Mouse (Mus musculus) forebrain, embryonic 14.5 days (tissue): ENCODE results near the gene Ttyh1. TPM values are rescaled to one million over a fixed set of nuclear protein-coding genes. Genes with fewer than 3 reads are reported as not detected.

Experiments used
- ATAC-seq: fragments of 200-750 bp; cut with Nextera tagmentation; 2 replicates; pipeline ENCODE4 v1.8.0; 2017; ENCODE audit warnings: mild to moderate bottlenecking, moderate library complexity
- DNase-seq: peaks from one replicate; pipeline ENCODE4 v3.0.0-alpha.2; 2015; ENCODE audit warnings: low spot score
- H3K27ac ChIP-seq: fragments of 300-500 bp; sonication (generic); 2 replicates; pipeline ENCODE4 v1.5.1; 2014; ENCODE audit warnings: low read depth, mild to moderate bottlenecking, control low read depth, low read length, moderate library complexity
- H3K27me3 ChIP-seq: fragments of 300-500 bp; sonication (generic); replicated peaks from 2 replicates; pipeline ENCODE4 v1.6.1; 2014; ENCODE audit warnings: low read length, control low read depth, mixed read lengths; ENCODE audit not compliant: control insufficient read depth, insufficient read depth
- H3K36me3 ChIP-seq: fragments of 300-500 bp; sonication (generic); 2 replicates; pipeline ENCODE4 v1.6.1; 2014; ENCODE audit warnings: low read length, control low read depth; ENCODE audit not compliant: control insufficient read depth, insufficient read depth
- H3K4me1 ChIP-seq: fragments of 300-500 bp; sonication (generic); 2 replicates; pipeline ENCODE4 v1.6.1; 2014; ENCODE audit warnings: antibody characterized with exemption, low read length, control low read depth; ENCODE audit not compliant: control insufficient read depth, insufficient read depth
- H3K4me2 ChIP-seq: fragments of 300-500 bp; sonication (generic); 2 replicates; pipeline ENCODE4 v1.6.1; 2014; ENCODE audit warnings: mild to moderate bottlenecking, control low read depth, low read length
- H3K4me3 ChIP-seq: fragments of 300-500 bp; sonication (generic); 2 replicates; pipeline ENCODE4 v1.5.1; 2014; ENCODE audit warnings: low read depth, low read length, control low read depth
- H3K9ac ChIP-seq: fragments of 300-500 bp; sonication (generic); 2 replicates; pipeline ENCODE4 v1.6.1; 2014; ENCODE audit warnings: mild to moderate bottlenecking, low read length, control low read depth, moderate library complexity
- H3K9me3 ChIP-seq: fragments of 300-500 bp; sonication (generic); replicated peaks from 2 replicates; pipeline ENCODE4 v1.6.1; 2016; ENCODE audit warnings: low read length, control low read depth, mixed read lengths; ENCODE audit not compliant: control insufficient read depth
- WGBS: fragments of 180-500 bp; shearing (Covaris S2); extraction: QIAGEN DNeasy Blood & Tissue Kit; methylation state at CpG from one replicate; pipeline ENCODE4 v1.1.7; 2014; 5-methylcytosine and 5-hydroxymethylcytosine counted together
- polyA plus RNA-seq: library from polyadenylated mRNA; unstranded; fragments of >200 nt; fragmentation: Nextera tagmentation; extraction: Ambion mirVana; gene quantifications from 2 replicates; pipeline ENCODE4 v1.2.1, GENCODE M21; 2014

The Ttyh1 gene
- polyA plus RNA-seq, 1 experiment from 2014 or later, result 61.6 TPM

DNA sequence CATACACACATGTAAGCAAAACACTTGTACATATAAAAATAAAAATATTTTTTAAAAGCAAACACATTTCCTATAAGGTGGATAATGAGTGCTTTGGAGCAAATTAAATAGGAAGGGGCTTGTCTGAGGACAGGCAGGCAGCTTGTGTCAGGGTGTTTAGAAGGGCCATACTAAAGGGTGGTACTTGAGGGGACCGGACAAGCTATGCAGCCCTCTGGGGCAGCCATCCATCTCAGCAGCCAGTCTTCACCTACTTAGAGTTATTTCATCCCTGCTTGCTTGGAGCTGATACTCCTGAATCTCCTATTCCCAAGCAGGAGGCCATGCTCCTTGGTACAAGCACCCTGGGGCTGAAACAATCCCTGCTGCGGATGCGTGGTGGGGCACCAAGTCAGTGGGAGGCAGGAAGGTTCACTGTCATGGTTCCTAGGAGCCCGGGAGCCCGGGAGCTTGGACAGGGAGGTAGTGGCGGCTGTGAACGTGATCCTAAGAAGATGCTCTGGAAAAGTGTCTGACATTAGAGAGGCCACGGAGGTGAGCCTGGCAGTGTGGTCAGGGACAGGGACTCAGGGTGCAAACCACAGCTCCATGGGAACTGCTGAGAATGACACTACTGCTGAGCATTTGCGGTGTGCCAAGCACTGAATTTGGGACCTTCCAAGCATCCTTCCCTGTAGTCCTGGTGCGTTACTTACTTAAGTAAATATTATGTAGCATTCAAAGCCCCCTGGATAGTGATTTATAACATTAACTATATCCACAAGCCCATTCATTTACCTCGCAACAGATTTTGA, 8.0 kb downstream of the Ttyh1 start:
- H3K4me3 ChIP-seq, result no peak overlapping the region
- H3K27ac ChIP-seq, result no peak overlapping the region
- DNase-seq, result no peak
- WGBS, result 87% methylated on average over 11 of the region's 11 CpGs
- no peak for ATAC-seq
- no peak overlapping the region for H3K9ac ChIP-seq
- H3K9me3 ChIP-seq, result no peaks in the 10 kb centered on the region
- H3K27me3 ChIP-seq, result no peaks in the 10 kb centered on the region
- H3K36me3 ChIP-seq, result peaks cover 65% of the 10 kb centered on the region
- H3K4me1 ChIP-seq, result peaks cover 33% of the 10 kb centered on the region
- no peak overlapping the region for H3K4me2 ChIP-seq

DNA sequence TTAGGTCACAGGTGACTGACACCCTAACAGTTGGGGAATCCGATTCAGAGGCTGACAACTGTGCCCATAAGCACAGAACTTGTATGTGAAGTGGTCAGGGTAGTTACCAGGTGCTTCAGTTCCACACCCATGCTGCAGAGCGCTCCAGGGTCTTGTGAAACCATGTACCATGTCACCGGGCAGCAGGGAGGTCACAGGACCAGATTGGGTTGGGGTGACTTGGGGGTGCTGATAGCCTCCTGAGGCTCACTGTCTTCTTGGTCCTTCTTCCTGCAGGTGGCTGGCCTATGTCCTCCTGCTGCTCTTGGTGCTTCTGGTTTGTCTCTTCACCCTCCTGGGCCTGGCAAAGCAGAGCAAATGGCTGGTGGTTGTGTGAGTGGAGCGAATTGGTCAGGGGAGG, 8.7 kb downstream of the Ttyh1 start:
- 91% methylated on average over 4 of the region's 4 CpGs for WGBS
- peaks cover 27% of the 10 kb centered on the region for H3K4me1 ChIP-seq
- H3K4me2 ChIP-seq, result no peak overlapping the region
- peaks cover 72% of the 10 kb centered on the region for H3K36me3 ChIP-seq
- no peak for DNase-seq
- H3K9ac ChIP-seq, result no peak overlapping the region
- H3K4me3 ChIP-seq, result no peak overlapping the region
- ATAC-seq, result no peak
- no peaks in the 10 kb centered on the region for H3K27me3 ChIP-seq
- H3K9me3 ChIP-seq, result no peaks in the 10 kb centered on the region
- no peak overlapping the region for H3K27ac ChIP-seq

DNA sequence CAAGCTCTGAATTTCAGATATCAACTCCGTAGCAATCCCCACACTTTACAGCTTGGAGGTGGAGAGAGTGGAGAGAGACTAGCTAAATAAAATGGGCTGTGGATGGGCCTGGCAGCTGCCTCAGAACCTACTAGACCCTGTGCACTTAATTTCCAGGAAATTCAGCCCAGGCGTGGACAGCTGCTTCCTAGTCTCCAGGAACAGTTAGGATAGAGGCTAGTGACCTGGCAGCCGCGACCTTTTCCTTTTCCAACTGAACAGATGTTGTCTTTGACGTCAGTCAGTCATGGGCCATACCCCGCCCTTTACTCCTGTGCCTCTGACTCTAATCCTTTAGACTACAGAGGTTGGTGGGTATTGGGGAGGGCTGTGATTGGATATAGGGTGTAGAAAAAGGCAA, 9.7 kb downstream of the Ttyh1 start:
- ATAC-seq (no peak), DNase-seq (no peak)
- Histone ChIP-seq H3K4me2 (no peak overlapping the region), H3K4me1 (peaks cover 18% of the 10 kb centered on the region), H3K9ac (no peak overlapping the region), H3K36me3 (peaks cover 82% of the 10 kb centered on the region), H3K27me3 (no peaks in the 10 kb centered on the region), H3K4me3 (no peak overlapping the region), H3K27ac (no peak overlapping the region), H3K9me3 (no peaks in the 10 kb centered on the region)
- WGBS, result 63% methylated on average over 6 of the region's 6 CpGs

DNA sequence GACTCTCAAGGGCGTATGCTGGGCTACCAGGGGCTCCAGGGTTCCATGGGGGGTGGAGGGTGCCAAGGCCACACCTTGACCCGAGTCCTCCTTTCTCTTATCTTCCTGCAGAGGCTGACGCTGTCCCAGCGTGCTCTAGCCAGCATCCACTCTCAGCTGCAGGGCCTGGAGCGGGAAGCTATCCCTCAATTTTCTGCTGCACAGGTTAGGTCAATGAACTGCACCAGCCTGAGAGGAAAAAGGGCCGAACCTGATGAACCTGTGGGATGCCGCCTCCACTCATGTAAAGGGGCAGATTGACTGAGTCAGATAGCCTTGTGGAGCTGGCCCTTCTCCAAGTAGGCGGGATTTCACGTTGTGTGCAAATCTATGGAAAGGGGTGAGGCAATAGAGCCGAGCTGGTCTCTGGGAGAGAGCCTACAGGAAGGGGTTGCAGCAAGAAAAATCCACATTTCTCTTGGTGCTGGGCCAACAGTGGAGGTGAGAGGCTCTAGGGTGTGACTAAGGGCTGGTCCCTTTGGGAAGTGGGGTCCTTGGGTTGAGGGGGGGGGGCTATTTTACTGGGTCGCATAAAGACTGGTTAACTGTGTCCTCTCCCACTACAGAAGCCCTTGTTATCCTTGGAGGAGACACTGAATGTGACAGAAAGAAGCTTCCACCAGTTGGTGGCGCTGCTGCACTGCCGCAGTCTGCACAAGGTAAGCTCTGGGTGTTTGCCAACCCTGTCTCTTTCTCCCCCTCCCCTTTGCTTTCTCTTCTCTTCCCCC, 11.7 kb downstream of the Ttyh1 start:
- 22% methylated on average over 13 of the region's 13 CpGs for WGBS
- H3K4me2 ChIP-seq, result peak overlapping the region; percentile 30; the same call in 1 of the 2 replicates
- peak overlapping the region; percentile 45 for H3K27ac ChIP-seq
- peak overlapping the region; percentile 21; the same call in 1 of the 2 replicates for H3K9ac ChIP-seq
- DNase-seq, result peak; percentile 95
- H3K9me3 ChIP-seq, result no peaks in the 10 kb centered on the region
- no peaks in the 10 kb centered on the region for H3K27me3 ChIP-seq
- peaks cover 5% of the 10 kb centered on the region; the same call in 1 of the 2 replicates for H3K4me1 ChIP-seq
- no peak overlapping the region for H3K4me3 ChIP-seq
- ATAC-seq, result peak; percentile 70
- H3K36me3 ChIP-seq, result peaks cover 79% of the 10 kb centered on the region

DNA sequence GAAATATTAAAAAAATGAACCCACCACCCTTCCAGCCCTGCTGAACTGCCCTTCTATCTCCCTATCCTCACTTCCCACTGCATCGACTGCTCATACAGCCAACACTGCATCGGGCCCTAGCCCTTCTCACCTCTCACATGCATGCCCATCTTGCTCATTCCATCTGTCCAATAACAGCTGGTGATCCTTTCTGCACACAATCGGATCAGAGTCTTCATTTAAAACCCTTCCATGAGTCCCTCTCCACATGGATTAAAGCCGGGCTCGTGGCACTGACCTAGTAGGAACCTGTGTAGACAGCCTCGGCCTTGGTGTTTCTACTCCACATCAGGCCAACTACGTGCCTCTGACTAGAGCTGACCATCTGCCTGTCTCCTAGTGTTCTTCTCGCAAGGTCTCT, 12.8 kb downstream of the Ttyh1 start:
- H3K9me3 ChIP-seq, result no peaks in the 10 kb centered on the region
- no peak overlapping the region for H3K4me2 ChIP-seq
- 87% methylated on average over 8 of the region's 8 CpGs for WGBS
- peaks cover 5% of the 10 kb centered on the region; the same call in 1 of the 2 replicates for H3K4me1 ChIP-seq
- H3K4me3 ChIP-seq, result no peak overlapping the region
- DNase-seq (no peak), ATAC-seq (no peak)
- H3K27ac ChIP-seq, result peak overlapping the region; percentile 45; the same call in 1 of the 2 replicates
- peaks cover 70% of the 10 kb centered on the region for H3K36me3 ChIP-seq
- H3K27me3 ChIP-seq, result no peaks in the 10 kb centered on the region
- peak overlapping the region; percentile 35; the same call in 1 of the 2 replicates for H3K9ac ChIP-seq

DNA sequence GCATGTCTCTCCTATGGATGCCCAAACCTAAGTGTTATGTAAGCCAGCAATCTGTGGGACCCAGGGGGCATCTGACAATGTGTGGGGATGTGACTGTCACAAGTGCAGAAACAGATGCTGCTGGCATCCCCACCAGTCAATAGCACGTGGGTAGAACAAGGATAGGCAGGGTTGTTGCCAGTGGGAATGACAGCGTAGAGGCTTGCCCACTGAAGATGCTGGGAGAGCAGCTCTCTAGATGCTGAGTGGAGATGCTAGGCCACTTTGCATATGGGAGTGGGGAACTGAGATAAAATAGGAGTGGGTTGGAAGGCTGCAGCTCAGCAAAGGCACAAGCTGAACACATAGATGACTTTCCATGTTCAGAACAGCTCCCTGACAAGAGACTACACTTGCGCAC, 13.4 kb downstream of the Ttyh1 start:
- DNase-seq, result no peak
- H3K27me3 ChIP-seq, result no peaks in the 10 kb centered on the region
- H3K4me2 ChIP-seq, result no peak overlapping the region
- H3K9ac ChIP-seq, result peak overlapping the region; percentile 35
- no peak overlapping the region for H3K4me3 ChIP-seq
- no peak for ATAC-seq
- peaks cover 64% of the 10 kb centered on the region for H3K36me3 ChIP-seq
- WGBS, result 88% methylated on average over 3 of the region's 3 CpGs
- no peaks in the 10 kb centered on the region for H3K9me3 ChIP-seq
- H3K27ac ChIP-seq, result no peak overlapping the region
- H3K4me1 ChIP-seq, result peaks cover 5% of the 10 kb centered on the region

DNA sequence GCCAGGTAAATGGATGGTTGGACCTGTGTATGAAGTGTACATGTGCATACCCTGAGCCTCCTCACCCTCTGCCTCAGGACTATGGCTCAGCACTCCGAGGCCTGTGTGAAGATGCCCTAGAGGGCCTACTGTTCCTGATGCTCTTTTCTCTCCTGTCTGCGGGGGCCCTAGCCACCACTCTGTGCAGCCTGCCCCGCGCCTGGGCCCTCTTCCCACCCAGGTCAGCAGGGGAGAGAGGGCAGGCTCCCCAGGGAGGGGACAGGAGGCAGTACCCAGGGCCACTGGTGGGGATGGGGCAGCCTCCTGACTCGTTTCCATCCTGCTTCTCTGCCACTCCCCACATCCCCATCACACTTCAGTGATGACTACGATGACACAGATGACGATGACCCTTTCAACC, 13.8 kb downstream of the Ttyh1 start:
- peaks cover 9% of the 10 kb centered on the region for H3K4me1 ChIP-seq
- WGBS, result 77% methylated on average over 7 of the region's 7 CpGs
- H3K4me2 ChIP-seq, result no peak overlapping the region
- no peak overlapping the region for H3K9ac ChIP-seq
- no peaks in the 10 kb centered on the region for H3K9me3 ChIP-seq
- no peaks in the 10 kb centered on the region for H3K27me3 ChIP-seq
- H3K27ac ChIP-seq, result no peak overlapping the region
- no peak overlapping the region for H3K4me3 ChIP-seq
- ATAC-seq, result no peak
- DNase-seq, result no peak
- H3K36me3 ChIP-seq, result peaks cover 60% of the 10 kb centered on the region

DNA sequence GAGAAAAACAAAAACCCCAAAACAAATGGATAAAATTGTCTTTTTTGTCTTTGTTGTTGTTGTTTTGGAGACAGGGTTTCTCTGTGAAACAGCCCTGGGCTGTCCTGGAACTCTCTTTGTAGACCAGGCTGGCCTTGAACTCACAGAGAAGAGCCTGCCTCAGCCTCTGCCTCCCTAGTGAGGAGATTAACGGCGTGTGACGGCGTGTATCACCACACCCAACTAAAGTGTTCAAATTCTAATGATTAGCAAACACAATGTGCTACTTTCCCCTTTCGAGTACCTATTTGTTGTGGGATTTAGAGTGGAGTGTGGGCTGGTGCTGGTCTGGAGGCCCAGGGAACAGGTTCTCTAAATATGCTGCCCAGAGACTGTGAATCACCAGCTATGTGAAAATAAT, 15.7 kb downstream of the Ttyh1 start:
- DNase-seq (no peak), ATAC-seq (no peak)
- no peak overlapping the region for H3K4me2 ChIP-seq
- no peak overlapping the region for H3K27ac ChIP-seq
- H3K36me3 ChIP-seq, result peaks cover 60% of the 10 kb centered on the region
- H3K9me3 ChIP-seq, result no peaks in the 10 kb centered on the region
- 69% methylated on average over 5 of the region's 5 CpGs for WGBS
- H3K27me3 ChIP-seq, result no peaks in the 10 kb centered on the region
- H3K9ac ChIP-seq, result no peak overlapping the region
- H3K4me1 ChIP-seq, result peaks cover 13% of the 10 kb centered on the region
- H3K4me3 ChIP-seq, result no peak overlapping the region

DNA sequence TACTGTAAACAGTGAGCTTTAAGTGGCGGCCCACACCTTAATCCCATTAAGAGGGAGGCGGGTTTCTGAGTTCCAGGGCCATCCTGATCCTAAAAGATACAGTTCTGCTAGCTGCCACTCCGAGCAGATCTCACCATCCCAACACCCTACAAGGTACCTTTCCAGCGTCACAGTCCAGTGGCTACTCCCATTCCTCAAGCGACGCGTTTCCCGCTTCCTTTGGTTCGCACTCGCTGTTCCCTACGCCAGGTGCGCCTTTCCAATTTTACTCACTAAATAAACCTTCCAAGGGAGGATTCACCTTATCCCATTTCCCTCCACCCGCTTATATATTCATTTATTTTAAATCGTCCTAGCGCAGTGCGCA, 17.2 kb downstream of the Ttyh1 start:
- H3K36me3 ChIP-seq, result peaks cover 67% of the 10 kb centered on the region
- H3K27me3 ChIP-seq, result no peaks in the 10 kb centered on the region
- peaks cover 8% of the 10 kb centered on the region for H3K4me1 ChIP-seq
- H3K4me2 ChIP-seq, result peak overlapping the region; percentile 89
- H3K4me3 ChIP-seq, result peak overlapping the region; percentile 77
- H3K9ac ChIP-seq, result peak overlapping the region; percentile 79
- DNase-seq, result no peak
- ATAC-seq, result peak; percentile 30
- H3K9me3 ChIP-seq, result no peaks in the 10 kb centered on the region
- WGBS, result under 1% methylated on average over 16 of the region's 16 CpGs
- H3K27ac ChIP-seq, result peak overlapping the region; percentile 70; the same call in 1 of the 2 replicates
